Mouse (Mus musculus) CH12.LX (cell line): ENCODE results near the gene Tmem11. TPM values are rescaled to one million over a fixed set of nuclear protein-coding genes. Genes with fewer than 3 reads are reported as not detected.

Experiments
- DNase-seq: peaks from one replicate; pipeline ENCODE4 v3.0.0-alpha.2; 2013; ENCODE audit errors: extremely low read depth
- H3K27ac ChIP-seq: 2 replicates; pipeline ENCODE4 v1.5.1; 2012; ENCODE audit warnings: low read depth, mild to moderate bottlenecking, control low read depth, moderate library complexity; ENCODE audit not compliant: insufficient read depth
- H3K27me3 ChIP-seq: replicated peaks from 2 replicates; pipeline ENCODE3; 2012; ENCODE audit warnings: inconsistent platforms
- H3K36me3 ChIP-seq, 2 experiments: replicated peaks in 1 of 2; 2 replicates each; pipeline versions ENCODE3 to v1.6.1; 2012; ENCODE audit warnings: inconsistent platforms in 1 of 2, low read length in 1 of 2, mild to moderate bottlenecking in 1 of 2, mixed read lengths in 1 of 2, moderate library complexity in 1 of 2; ENCODE audit not compliant: control insufficient read depth in 1 of 2, insufficient read depth in 1 of 2
- H3K4me1 ChIP-seq, 2 experiments: 2 replicates each; pipeline ENCODE4 v1.6.1; 2012; ENCODE audit warnings: inconsistent platforms in 1 of 2, moderate library complexity in 1 of 2; ENCODE audit not compliant: insufficient read depth in 2 of 2, control insufficient read depth in 1 of 2
- H3K4me2 ChIP-seq: 2 replicates; pipeline ENCODE4 v1.6.1; 2012; ENCODE audit warnings: low read depth, mild to moderate bottlenecking, control low read depth; ENCODE audit not compliant: poor library complexity, insufficient read depth, severe bottlenecking
- H3K4me3 ChIP-seq, 3 experiments: fragments of 150-350 bp in 1 of 3; sonication (generic) in 1 of 3; replicated peaks in 1 of 3; 2 replicates each; pipeline versions ENCODE3 to v1.5.1; 2011 to 2012; ENCODE audit warnings: low read depth in 2 of 3, low read length in 2 of 3, mild to moderate bottlenecking in 2 of 3, moderate library complexity in 2 of 3, control low read depth in 1 of 3, improper control_type of control experiment in 1 of 3, inconsistent platforms in 1 of 3, mixed read lengths in 1 of 3; ENCODE audit not compliant: poor library complexity in 1 of 3
- H3K79me2 ChIP-seq: replicated peaks from 2 replicates; pipeline ENCODE4 v1.6.1; 2012; ENCODE audit warnings: mild to moderate bottlenecking, moderate library complexity; ENCODE audit not compliant: control insufficient read depth, poor library complexity, insufficient read depth, severe bottlenecking; ENCODE audit errors: extremely low read depth
- H3K9ac ChIP-seq: 2 replicates; pipeline ENCODE4 v1.6.1; 2012; ENCODE audit warnings: low read depth, mild to moderate bottlenecking, control low read depth, moderate library complexity; ENCODE audit not compliant: insufficient read depth
- H3K9me3 ChIP-seq: replicated peaks from 2 replicates; pipeline ENCODE3; 2012; ENCODE audit warnings: low read length, inconsistent platforms, mixed read lengths
- BHLHE40 ChIP-seq: IDR thresholded peaks from 2 replicates; pipeline ENCODE4 v1.6.1; 2011; ENCODE audit warnings: mild to moderate bottlenecking, low read depth, low read length, improper control_type of control experiment
- CHD1 ChIP-seq: IDR thresholded peaks from 2 replicates; pipeline ENCODE4 v1.6.1; 2012; ENCODE audit warnings: low read depth, low read length, improper control_type of control experiment, inconsistent platforms
- CHD2 ChIP-seq: IDR thresholded peaks from 2 replicates; pipeline ENCODE4 v1.6.1; 2011; ENCODE audit warnings: low read length, improper control_type of control experiment
- E2F4 ChIP-seq: IDR thresholded peaks from 2 replicates; pipeline ENCODE4 v1.6.1; 2011; ENCODE audit warnings: low read depth, low read length, improper control_type of control experiment; ENCODE audit not compliant: insufficient replicate concordance
- GABPA ChIP-seq: IDR thresholded peaks from 2 replicates; pipeline ENCODE4 v1.6.1; 2012; ENCODE audit warnings: low read depth, low read length, improper control_type of control experiment, inconsistent platforms; ENCODE audit not compliant: insufficient replicate concordance
- IRF4 ChIP-seq: IDR thresholded peaks from 2 replicates; pipeline ENCODE4 v1.6.1; 2014; ENCODE audit warnings: low read depth, mild to moderate bottlenecking, inconsistent platforms, low read length, improper control_type of control experiment
- JUN ChIP-seq: IDR thresholded peaks from 2 replicates; pipeline ENCODE4 v1.6.1; 2011; ENCODE audit warnings: low read depth, mild to moderate bottlenecking, low read length, improper control_type of control experiment, moderate library complexity; ENCODE audit not compliant: insufficient read depth
- JUND ChIP-seq: conservative IDR thresholded peaks from 2 replicates; pipeline ENCODE4 v1.6.1; 2011; ENCODE audit warnings: low read depth, low read length, improper control_type of control experiment
- KAT2A ChIP-seq: IDR thresholded peaks from 2 replicates; pipeline ENCODE4 v1.6.1; 2012; ENCODE audit warnings: low read length, improper control_type of control experiment, inconsistent platforms; ENCODE audit not compliant: insufficient replicate concordance
- MAFK ChIP-seq: IDR thresholded peaks from 2 replicates; pipeline ENCODE4 v1.6.1; 2011; ENCODE audit warnings: low read length, improper control_type of control experiment; ENCODE audit not compliant: insufficient replicate concordance
- MEF2A ChIP-seq: IDR thresholded peaks from 2 replicates; pipeline ENCODE4 v1.6.1; 2014; ENCODE audit warnings: low read depth, mild to moderate bottlenecking, inconsistent platforms, low read length, improper control_type of control experiment, borderline replicate concordance
- MXI1 ChIP-seq: IDR thresholded peaks from 2 replicates; pipeline ENCODE4 v1.6.1; 2011; ENCODE audit warnings: mild to moderate bottlenecking, low read depth, low read length, improper control_type of control experiment
- MYC ChIP-seq: IDR thresholded peaks from 2 replicates; pipeline ENCODE4 v1.6.1; 2011; ENCODE audit warnings: low read depth, mild to moderate bottlenecking, improper control_type of control experiment, low read length
- NELFE ChIP-seq: IDR thresholded peaks from 2 replicates; pipeline ENCODE4 v1.6.1; 2011; ENCODE audit warnings: low read depth, low read length, improper control_type of control experiment
- NRF1 ChIP-seq: IDR thresholded peaks from 2 replicates; pipeline ENCODE4 v1.6.1; 2014; ENCODE audit warnings: low read depth, mild to moderate bottlenecking, inconsistent platforms, low read length, improper control_type of control experiment, moderate library complexity
- PAX5 ChIP-seq: IDR thresholded peaks from 2 replicates; pipeline ENCODE4 v1.6.1; 2012; ENCODE audit warnings: low read length, inconsistent platforms, mixed read lengths
- POLR2A ChIP-seq: IDR thresholded peaks from 2 replicates; pipeline ENCODE4 v1.6.1; 2011; ENCODE audit warnings: low read depth, mild to moderate bottlenecking, improper control_type of control experiment, low read length
- POLR2AphosphoS2 ChIP-seq: IDR thresholded peaks from 2 replicates; pipeline ENCODE4 v1.6.1; 2011; ENCODE audit warnings: low read depth, low read length, improper control_type of control experiment
- RAD21 ChIP-seq: IDR thresholded peaks from 2 replicates; pipeline ENCODE4 v1.6.1; 2011; ENCODE audit warnings: low read depth, mild to moderate bottlenecking, low read length, improper control_type of control experiment, moderate library complexity
- SIN3A ChIP-seq: IDR thresholded peaks from 2 replicates; pipeline ENCODE4 v1.6.1; 2012; ENCODE audit warnings: low read length, improper control_type of control experiment, inconsistent platforms
- SMC3 ChIP-seq: IDR thresholded peaks from 2 replicates; pipeline ENCODE4 v1.6.1; 2011; ENCODE audit warnings: low read depth, low read length, improper control_type of control experiment
- TBP ChIP-seq: conservative IDR thresholded peaks from 2 replicates; pipeline ENCODE4 v1.6.1; 2011; ENCODE audit warnings: low read depth, low read length, improper control_type of control experiment
- UBTF ChIP-seq: IDR thresholded peaks from 2 replicates; pipeline ENCODE4 v1.6.1; 2012; ENCODE audit warnings: low read depth, mild to moderate bottlenecking, inconsistent platforms, low read length, improper control_type of control experiment, moderate library complexity
- USF1 ChIP-seq: IDR thresholded peaks from 2 replicates; pipeline ENCODE4 v1.6.1; 2014; ENCODE audit warnings: low read depth, mild to moderate bottlenecking, inconsistent platforms, low read length, improper control_type of control experiment
- USF2 ChIP-seq: conservative IDR thresholded peaks from 2 replicates; pipeline ENCODE4 v1.6.1; 2011; ENCODE audit warnings: low read depth, low read length, improper control_type of control experiment
- ZC3H11A ChIP-seq: IDR thresholded peaks from 2 replicates; pipeline ENCODE4 v1.6.1; 2012; ENCODE audit warnings: low read depth, mild to moderate bottlenecking, inconsistent platforms, low read length, improper control_type of control experiment
- ZKSCAN1 ChIP-seq: IDR thresholded peaks from 2 replicates; pipeline ENCODE4 v1.6.1; 2012; ENCODE audit warnings: low read depth, inconsistent platforms, low read length, improper control_type of control experiment, borderline replicate concordance
- ZNF384 ChIP-seq: IDR thresholded peaks from 2 replicates; pipeline ENCODE4 v1.6.1; 2012; ENCODE audit warnings: low read depth, low read length, improper control_type of control experiment, inconsistent platforms
- dilution Hi-C: fragments of 300-500 bp; cut with MboI; formaldehyde crosslinking; loops from 2 replicates; pipeline ENCODE4 v1.14.3; 2020; ENCODE audit warnings: low sequenced_read_pairs; ENCODE audit not compliant: extremely low pct_unique_long_range_greater_than_20kb, extremely low pct_ligation_motif_present
- in situ Hi-C: fragments of 300-500 bp; cut with MboI; formaldehyde crosslinking; loops from 3 replicates; pipeline ENCODE4 v1.14.3; 2019; ENCODE audit warnings: low sequenced_read_pairs, low pct_ligation_motif_present, low pct_unique_long_range_greater_than_20kb, mixed read lengths
- polyA plus RNA-seq: library from polyadenylated mRNA; unstranded; fragments of >175 nt; gene quantifications from 2 replicates; pipeline ENCODE4 v1.2.1, GENCODE M21; 2012; ENCODE audit warnings: low read depth; ENCODE audit not compliant: insufficient read length
- total RNA-seq, 2 experiments: library from RNA; depleted of rRNA; stranded (reverse); fragments of 300-350 nt in 1 of 2; fragments of >200 nt in 1 of 2; gene quantifications; 2 replicates each; pipeline ENCODE4 v1.2.3; 2012 to 2014

Tmem11 gene
- total and polyA plus RNA-seq, 3 experiments: 71.1 to 117 (median 83.0) TPM

GRCm38 (mm10) chr11:60922195-60922594 is 43.1 kb upstream of the Tmem11 start:
- H3K27me3 ChIP-seq: no peaks in the 10 kb centered on the region
- peaks cover 15 to 55% of the 10 kb centered on the region in 2 experiments for H3K36me3 ChIP-seq
- peaks cover 0 to 7% of the 10 kb centered on the region in 2 experiments; a peak in 2 of 4 replicates for H3K4me1 ChIP-seq
- H3K27ac ChIP-seq: no peak overlapping the region
- no peak overlapping the region for H3K9ac ChIP-seq
- H3K9me3 ChIP-seq: no peaks in the 10 kb centered on the region
- H3K79me2 ChIP-seq: no peaks in the 10 kb centered on the region
- in situ Hi-C loops (no loop called here), dilution Hi-C loops (no loop called here)
- H3K4me3 ChIP-seq: no peak overlapping the region
- TF ChIP-seq ZKSCAN1: no peak
- no peak for TF ChIP-seq USF2
- no peak for TF ChIP-seq GABPA
- no peak for TF ChIP-seq SMC3
- TF ChIP-seq RAD21: no peak
- TF ChIP-seq CHD1: no peak
- no peak for TF ChIP-seq MEF2A
- TF ChIP-seq ZC3H11A: no peak
- TF ChIP-seq POLR2AphosphoS2: no peak
- TF ChIP-seq BHLHE40: no peak
- TF ChIP-seq TBP: no peak
- TF ChIP-seq JUND: no peak
- no peak for TF ChIP-seq KAT2A
- no peak for TF ChIP-seq SIN3A
- TF ChIP-seq NELFE: no peak
- DNase-seq: no peak
- no peak overlapping the region for H3K4me2 ChIP-seq

- Histone ChIP-seq H3K4me2 (no peak overlapping the region), H3K27ac (no peak overlapping the region), H3K36me3 (peaks cover 15 to 39% of the 10 kb centered on the region in 2 experiments), H3K79me2 (no peaks in the 10 kb centered on the region), H3K4me3 (no peak overlapping the region), H3K27me3 (no peaks in the 10 kb centered on the region), H3K9ac (no peak overlapping the region), H3K4me1 (peaks cover 0 to 5% of the 10 kb centered on the region in 2 experiments; a peak in 2 of 4 replicates), H3K9me3 (no peaks in the 10 kb centered on the region)
- TF ChIP-seq CHD1 (no peak), GABPA (no peak), TBP (no peak), KAT2A (no peak), MAFK (no peak), MYC (no peak), E2F4 (no peak), USF1 (no peak), MXI1 (no peak), ZNF384 (no peak), USF2 (no peak), UBTF (no peak), IRF4 (no peak), NRF1 (no peak), PAX5 (no peak), ZC3H11A (no peak), CHD2 (no peak), JUN (no peak), POLR2A (no peak), RAD21 (no peak)
- DNase-seq: no peak
- dilution Hi-C loops: no loop called here
- in situ Hi-C loops: no loop called here
Observed at GRCm38 (mm10) chr11:60920021-60920420, 40.9 kb upstream of the Tmem11 start.
